Mouse (Mus musculus) stomach, embryonic 14.5 days (tissue): ENCODE data around the gene Stac2. TPM values are rescaled to one million over a fixed set of nuclear protein-coding genes. Genes with fewer than 3 reads are reported as not detected.

Experiments
- microRNA-seq: library from miRNA; unstranded; fragments of <30 nt; microRNA quantifications from one replicate; pipeline ENCODE4, GENCODE M21; 2016
- polyA plus RNA-seq: library from polyadenylated mRNA; unstranded; fragments of >200 nt; fragmentation: Nextera tagmentation; extraction: Ambion mirVana; gene quantifications from 2 replicates; pipeline ENCODE4 v1.2.1, GENCODE M21; 2014

Gene Stac2
- polyA plus RNA-seq, 1 experiment from 2014 or later = 0.30 TPM

Small RNAs within 50 kb of the gene (microRNA-seq; reads per million reads assigned to microRNA genes)
- gene Gm27597 = not detected

Other genes starting within 250 kb of the Stac2 start
- gene B230217C12Rik, start 212.7 kb downstream of the Stac2 start, polyA plus RNA-seq = 6.4 and 8.3 TPM in 2 replicates
- gene Fbxo47, start 169.3 kb downstream of the Stac2 start, polyA plus RNA-seq = 0.29 and 0.56 TPM in 2 replicates
- gene Plxdc1, start 67.0 kb downstream of the Stac2 start, polyA plus RNA-seq = 0.38 and 0.56 TPM in 2 replicates
- gene Arl5c, start 57.3 kb downstream of the Stac2 start, polyA plus RNA-seq = 7.8 and 11.6 TPM in 2 replicates
- gene Cacnb1, start 30.4 kb downstream of the Stac2 start, polyA plus RNA-seq = 7.3 and 9.7 TPM in 2 replicates
- 1,095 and 1,157 TPM in 2 replicates for gene Rpl19, start 26.8 kb downstream of the Stac2 start, polyA plus RNA-seq
- gene Fbxl20, start 96.9 kb upstream of the Stac2 start, polyA plus RNA-seq = 14.1 and 16.8 TPM in 2 replicates
- gene Med1, start 139.8 kb upstream of the Stac2 start, polyA plus RNA-seq = 60.5 and 62.1 TPM in 2 replicates
- gene Cdk12, start 149.6 kb upstream of the Stac2 start, polyA plus RNA-seq = 17.4 and 19.8 TPM in 2 replicates